Mouse (Mus musculus) megakaryocyte, embryonic 14.5 days (primary cell): ENCODE results near the gene Mcfd2.

Experiments used
- FLI1 ChIP-seq: IDR thresholded peaks from 2 replicates; pipeline ENCODE4 v1.6.1; 2012; ENCODE audit warnings: low read length, inconsistent platforms, mixed read lengths
- GATA1 ChIP-seq: IDR thresholded peaks from 3 replicates; pipeline ENCODE4 v1.6.1; 2012; ENCODE audit warnings: mixed read lengths, low read length, inconsistent platforms, borderline replicate concordance

DNA sequence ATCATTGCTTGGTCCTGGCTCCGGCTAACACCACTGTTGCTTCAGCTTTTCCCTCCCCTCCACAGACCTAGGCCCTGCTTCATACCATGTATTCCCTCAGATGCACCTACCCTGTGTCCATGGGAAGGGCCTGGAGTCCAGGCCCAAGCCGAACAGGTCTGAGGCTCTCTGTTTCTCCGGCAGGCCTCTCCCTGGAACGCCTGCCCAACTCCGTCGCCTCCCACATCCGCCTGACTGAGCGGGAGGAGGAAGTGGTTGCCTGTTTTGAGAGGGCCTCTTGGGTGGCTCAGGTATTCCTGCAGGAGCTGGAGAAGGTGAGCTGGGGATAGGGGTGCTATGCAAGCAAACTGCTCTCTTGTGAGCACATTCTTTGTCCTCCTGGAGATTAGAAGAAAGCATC, 41.0 kb upstream of the Mcfd2 start:
- TF ChIP-seq GATA1 (no peak), FLI1 (no peak)
